Mouse (Mus musculus) activated CD4-positive, CD25-positive, alpha-beta regulatory T cell, adult 9 weeks (primary cell): ENCODE data around the gene Igbp1b. TPM values are rescaled to one million over a fixed set of nuclear protein-coding genes. Genes with fewer than 3 reads are reported as not detected.

ENCODE experiments used
- polyA plus RNA-seq: library from polyadenylated mRNA; unstranded; fragments of 100-300 nt; shearing (Covaris generic); gene quantifications from one replicate; pipeline ENCODE4 v1.2.1, GENCODE M21; 2017

Gene Igbp1b
- polyA plus RNA-seq, result not detected

DNA sequence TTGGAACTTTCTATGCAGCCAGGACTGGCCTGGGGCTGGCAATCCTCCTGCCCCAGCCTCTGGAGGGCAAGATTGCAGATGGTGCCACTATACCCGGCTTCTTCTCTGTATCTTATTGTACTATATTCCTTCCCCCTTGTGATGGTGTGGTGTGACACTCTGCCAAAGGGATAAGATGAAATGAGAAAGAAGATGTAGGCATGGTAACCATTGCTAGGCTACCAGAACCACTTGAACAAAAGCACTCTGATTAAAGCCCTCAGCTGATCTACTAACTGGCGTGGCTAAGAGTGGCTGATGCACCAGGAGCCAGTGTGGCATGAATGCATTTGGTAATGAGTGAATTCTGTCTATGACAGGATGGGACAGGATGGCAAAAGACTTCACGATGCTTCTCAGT, at the start of gene Igbp1b:
TSS of gene Igbp1b (minus strand) at position 29 of the 400 bp plus-strand sequence.

Other genes starting within 250 kb of the Igbp1b start
- gene Lmo3, start 76.6 kb downstream of the Igbp1b start, polyA plus RNA-seq, result not detected